Mouse (Mus musculus) C2C12 (cell line): ENCODE measurements around the gene Nmnat3.
A peak's percentile ranks its signal among the peaks of the same experiment; 100 is the strongest.

ENCODE experiments used
- CTCF ChIP-seq: IDR thresholded peaks from one replicate; pipeline ENCODE4 v1.5.1; 2011; ENCODE audit not compliant: control insufficient read depth, insufficient read depth, insufficient read length
- FOSL1 ChIP-seq: IDR thresholded peaks from one replicate; pipeline ENCODE4 v1.8.0; 2011; ENCODE audit warnings: mild to moderate bottlenecking, low read length; ENCODE audit not compliant: poor library complexity, insufficient read depth, severe bottlenecking
- MAX ChIP-seq: IDR thresholded peaks from one replicate; pipeline ENCODE4 v1.6.1; 2011; ENCODE audit warnings: mild to moderate bottlenecking, control low read depth
- USF1 ChIP-seq: IDR thresholded peaks from one replicate; pipeline ENCODE4 v1.6.1; 2011; ENCODE audit warnings: low read depth, mild to moderate bottlenecking, control low read depth, moderate library complexity

DNA sequence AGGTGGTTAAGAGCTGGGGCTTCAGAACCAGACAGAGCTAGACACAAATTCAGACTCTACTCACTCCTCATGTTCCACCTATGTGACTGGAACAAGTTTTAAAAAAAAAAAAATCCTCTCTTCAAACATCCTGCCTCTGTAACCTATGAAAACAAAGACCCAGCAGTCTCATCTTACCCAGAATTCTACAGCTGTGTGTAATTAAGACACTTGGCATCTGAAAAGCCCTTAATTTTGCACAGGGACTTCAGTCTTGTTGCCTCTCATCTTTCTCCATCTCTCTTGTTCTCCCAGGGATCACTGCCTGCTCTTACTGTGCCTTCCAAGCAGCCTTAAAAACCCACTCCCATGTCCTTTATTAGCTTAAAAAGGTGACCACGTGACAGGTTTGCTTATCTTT, 133.4 kb downstream of the Nmnat3 start:
- no peak for TF ChIP-seq CTCF
- peak; percentile 16 for TF ChIP-seq USF1
- TF ChIP-seq MAX, result no peak
- no peak for TF ChIP-seq FOSL1
